Mouse (Mus musculus): ENCODE measurements around the gene BC034090.
"Not testable (repeated sequence)": the region's sequence is repeated elsewhere in the genome, so short reads cannot be mapped to it uniquely, and the experiment has no call there.

The BC034090 gene

DNA sequence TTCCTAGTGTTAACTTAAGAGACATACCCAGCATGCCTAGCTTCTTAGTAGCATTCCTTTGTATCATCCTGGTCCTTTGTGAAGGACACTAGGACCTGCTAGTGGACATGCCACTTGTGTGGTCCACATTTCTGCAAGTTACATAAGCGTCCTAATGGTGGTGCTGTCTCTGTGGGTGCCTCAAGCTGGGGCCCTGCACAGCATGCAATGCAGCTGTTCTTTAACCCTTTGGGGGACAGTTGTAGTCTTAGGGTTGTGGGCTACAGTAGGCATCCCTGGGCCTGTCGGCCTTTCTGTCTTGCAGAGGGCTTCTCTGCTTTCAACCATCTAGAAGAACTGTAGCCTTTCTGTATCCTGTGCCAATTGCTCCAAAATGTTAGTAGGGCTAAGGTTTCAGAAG lies 43.3 kb downstream of the BC034090 start:
- no peak for DNase-seq (ENCODE audit: extremely low read depth, insufficient read length, low spot score)

DNA sequence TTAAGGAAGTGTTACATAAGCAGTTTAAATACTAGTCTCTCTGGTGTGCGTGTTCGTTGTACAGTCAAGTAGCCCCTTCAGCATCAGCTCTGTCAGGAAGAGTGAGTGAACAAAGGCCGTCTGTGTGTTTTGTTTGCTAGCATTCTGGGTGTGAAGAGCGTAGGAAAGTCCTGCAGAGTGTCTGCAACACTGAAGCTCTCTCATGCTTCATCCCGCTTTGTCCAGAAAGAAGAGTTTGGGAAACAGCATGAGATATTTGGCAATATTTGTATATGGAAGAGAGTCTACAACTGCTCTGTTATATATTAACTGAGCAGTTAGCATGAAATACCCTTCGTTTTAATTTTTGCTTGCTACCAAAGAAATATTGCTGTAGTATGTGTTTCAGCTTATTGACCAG lies 44.7 kb downstream of the BC034090 start:
- no peak for DNase-seq (ENCODE audit: extremely low read depth, insufficient read length, low spot score)

DNA sequence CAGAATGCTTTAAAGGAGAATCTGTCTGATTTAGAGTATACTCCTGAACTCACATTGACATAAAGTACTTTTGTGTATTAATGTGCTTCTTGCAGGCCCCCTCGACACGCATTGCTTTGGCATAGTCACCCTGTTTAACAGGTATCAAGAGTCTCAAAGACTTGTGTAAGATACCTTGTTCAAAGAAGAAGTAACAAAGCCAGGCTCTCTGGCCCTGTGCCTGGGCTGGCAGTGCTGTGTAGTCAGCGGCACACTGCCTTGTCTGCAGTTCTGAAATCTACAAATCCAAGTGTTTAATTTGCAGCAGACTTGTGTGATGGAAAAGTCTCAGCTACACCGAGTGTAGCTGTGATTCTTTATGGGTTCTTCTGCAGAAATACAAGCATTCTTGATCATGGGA lies 47.6 kb downstream of the BC034090 start:
- no peak for DNase-seq (ENCODE audit: extremely low read depth, insufficient read length, low spot score)

DNA sequence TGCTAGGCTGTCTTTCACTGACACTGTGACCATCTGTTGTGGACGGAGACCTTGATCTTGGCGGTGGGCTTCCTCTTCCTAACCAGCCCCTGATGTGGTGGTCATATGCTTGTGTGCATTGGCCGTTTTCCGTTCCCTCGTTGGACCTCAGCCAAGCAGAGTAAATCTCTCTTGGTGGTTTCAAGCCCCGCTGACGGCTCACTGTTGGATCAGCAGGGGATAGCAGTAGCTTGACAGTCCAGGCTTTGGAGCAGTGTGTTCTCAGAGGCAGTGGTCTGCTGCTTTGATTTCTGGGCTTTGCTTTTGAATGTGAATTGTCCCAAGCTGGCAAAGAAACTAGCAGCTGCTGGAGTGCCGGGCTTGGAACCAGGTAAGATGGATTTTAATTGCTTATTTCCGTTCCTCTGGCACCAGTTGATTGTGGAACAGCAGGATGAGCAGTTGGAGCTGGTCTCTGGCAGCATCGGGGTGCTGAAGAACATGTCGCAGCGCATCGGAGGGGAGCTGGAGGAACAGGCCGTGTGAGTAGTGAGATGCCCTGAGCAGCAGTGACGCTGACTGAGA lies 51.4 kb downstream of the BC034090 start:
- no peak for DNase-seq (ENCODE audit: extremely low read depth, insufficient read length, low spot score)

DNA sequence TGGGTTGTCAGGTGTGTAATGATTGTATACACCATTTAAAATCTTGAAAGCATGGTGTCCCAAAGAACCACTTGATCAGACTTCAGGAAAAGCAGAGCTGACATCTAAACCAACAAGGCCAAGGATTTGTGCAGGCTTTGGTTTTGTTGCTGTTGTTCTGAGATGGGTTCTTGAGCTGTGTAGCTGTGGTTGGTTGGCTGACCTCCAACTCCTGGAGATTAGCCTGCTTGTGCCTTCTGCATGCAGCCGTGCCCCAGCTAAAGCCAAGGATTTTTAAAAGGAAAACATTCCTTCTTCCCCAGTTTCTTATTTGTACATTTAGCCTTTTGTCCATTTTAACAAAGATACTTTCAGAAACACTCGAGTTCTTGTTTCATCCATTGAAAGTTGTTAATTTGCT lies 52.6 kb downstream of the BC034090 start:
- DNase-seq (ENCODE audit: extremely low read depth, insufficient read length, low spot score): no peak

DNA sequence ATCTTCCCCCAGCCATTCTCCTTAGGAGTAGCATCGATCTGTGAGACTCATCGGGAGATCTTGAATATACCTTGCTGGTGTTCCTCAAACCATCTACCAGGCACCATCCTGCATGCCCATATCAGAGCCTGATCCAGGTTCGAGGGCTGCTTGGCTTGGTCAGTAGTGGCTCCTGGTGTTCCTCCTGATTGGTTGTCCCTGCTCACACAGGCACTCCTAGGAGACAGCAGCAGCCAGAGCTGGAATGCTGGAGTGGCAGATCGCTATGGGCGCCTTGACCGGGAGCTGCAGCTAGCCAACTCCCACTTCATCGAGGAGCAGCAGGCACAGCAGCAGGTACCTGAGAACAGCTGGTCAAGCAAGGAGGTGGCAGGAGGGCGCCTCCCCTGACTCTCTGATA lies 53.0 kb downstream of the BC034090 start:
- no peak for DNase-seq (ENCODE audit: extremely low read depth, insufficient read length, low spot score)

DNA sequence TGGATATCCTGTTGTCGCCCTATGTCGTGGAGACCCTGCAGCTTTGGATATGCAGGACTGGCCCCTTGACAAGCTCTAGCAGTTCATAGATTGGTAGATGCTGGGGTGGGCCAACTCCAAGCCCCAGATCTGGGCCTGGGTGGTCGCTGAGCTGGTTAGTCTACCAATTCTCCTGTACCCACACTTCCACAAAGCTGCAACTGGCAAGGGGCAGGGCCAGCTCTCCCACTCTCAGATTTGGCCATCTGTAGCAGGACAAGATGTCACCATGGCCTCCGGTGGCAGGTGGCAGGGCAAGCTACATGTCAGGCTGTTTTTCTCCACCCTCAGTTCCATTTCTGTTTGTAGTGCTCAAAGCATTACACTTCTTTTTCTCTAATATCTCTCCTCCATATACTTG lies 55.6 kb downstream of the BC034090 start:
- DNase-seq (ENCODE audit: extremely low read depth, insufficient read length, low spot score): no peak

DNA sequence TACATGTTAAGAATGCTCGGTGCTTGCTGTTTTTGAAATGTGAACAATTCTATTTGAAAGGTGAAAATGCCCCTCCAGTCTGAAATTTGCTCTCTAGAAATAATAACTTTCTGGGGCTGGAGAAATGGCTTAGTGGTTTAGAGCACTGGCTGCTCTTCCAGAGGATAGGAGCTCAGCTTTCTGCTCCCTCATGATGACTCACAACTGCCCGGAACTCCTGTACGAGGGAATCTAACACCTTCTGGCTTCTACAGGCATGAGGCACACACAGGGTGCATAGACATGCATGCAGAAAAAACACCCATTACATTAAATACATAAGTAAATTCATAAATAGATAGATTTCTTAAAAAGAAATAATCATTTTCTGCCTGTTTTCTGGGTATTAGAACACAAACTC lies 60.1 kb downstream of the BC034090 start:
- DNase-seq (ENCODE audit: extremely low read depth, insufficient read length, low spot score): no peak

DNA sequence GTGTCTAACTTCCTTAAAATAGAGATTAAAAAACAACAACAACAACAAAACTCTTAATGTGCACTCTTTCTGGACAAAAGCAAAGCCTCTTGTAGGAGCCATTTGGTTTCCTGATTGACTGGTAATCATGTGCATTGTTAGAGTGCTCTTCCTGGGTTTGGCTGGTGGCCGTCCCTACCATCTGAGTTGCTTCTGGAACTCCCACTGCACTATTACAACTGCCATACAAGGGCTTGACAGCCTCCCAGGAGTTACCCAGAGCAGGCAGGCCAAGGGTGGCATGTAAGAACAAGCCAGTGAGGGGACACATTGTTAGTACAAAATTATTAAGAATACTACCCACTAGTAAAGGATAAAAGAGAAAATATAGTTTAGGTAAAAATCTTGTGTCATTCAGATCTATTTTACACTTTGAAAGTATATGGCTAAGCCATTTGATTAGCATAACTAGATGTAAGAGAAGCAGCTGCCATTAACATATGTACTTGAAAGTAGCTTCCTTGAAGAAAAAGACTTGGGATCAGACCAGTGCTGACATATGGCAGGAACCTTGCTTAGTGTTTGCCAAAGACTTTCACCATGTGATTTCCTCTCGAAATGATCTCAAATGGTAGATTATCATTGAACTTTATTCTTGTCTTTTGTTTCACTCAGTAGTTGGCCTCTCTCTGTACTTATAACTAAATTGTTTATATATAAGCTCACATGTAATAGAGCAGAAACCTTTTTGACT lies 65.9 kb downstream of the BC034090 start:
- DNase-seq (ENCODE audit: extremely low read depth, insufficient read length, low spot score): no peak

DNA sequence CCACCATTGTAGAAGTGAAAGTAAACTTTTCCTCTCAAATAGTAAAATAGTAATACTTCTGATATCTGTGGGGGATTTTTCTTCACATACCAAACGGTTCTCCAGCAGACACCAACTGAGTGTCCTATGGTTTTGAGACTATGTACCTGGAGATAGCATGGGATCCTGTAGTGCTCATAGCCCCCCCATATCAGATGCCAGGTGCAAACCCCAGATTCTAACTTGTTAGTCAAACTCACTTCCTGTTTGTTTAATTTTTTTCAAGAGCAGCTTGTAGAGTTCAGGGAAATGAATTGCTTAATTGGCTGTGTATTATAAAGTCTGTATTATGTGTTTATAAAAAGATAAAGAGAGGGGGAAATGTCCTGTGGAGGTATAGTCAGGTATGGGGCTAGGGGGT lies 69.8 kb downstream of the BC034090 start:
- no peak for DNase-seq (ENCODE audit: extremely low read depth, insufficient read length, low spot score)

DNA sequence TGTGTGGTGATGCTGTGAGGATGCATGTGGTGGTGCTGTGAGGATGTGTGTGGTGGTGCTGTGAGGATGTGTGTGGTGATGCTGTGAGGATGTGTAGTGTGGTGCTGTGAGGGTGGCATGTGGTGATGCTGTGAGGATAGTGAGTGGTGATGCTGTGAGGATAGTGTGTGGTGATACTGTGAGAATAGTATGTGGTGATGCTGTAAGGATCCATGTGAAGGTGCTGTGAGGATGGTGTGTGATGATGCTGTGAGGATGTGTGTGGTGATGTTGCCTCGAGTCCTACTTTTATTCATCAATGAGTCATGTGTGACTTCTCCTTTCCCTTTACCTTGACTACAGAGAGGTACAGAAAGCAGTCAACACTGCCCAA lies 70.6 kb downstream of the BC034090 start:
- DNase-seq (ENCODE audit: extremely low read depth, insufficient read length, low spot score): not testable (repeated sequence)

DNA sequence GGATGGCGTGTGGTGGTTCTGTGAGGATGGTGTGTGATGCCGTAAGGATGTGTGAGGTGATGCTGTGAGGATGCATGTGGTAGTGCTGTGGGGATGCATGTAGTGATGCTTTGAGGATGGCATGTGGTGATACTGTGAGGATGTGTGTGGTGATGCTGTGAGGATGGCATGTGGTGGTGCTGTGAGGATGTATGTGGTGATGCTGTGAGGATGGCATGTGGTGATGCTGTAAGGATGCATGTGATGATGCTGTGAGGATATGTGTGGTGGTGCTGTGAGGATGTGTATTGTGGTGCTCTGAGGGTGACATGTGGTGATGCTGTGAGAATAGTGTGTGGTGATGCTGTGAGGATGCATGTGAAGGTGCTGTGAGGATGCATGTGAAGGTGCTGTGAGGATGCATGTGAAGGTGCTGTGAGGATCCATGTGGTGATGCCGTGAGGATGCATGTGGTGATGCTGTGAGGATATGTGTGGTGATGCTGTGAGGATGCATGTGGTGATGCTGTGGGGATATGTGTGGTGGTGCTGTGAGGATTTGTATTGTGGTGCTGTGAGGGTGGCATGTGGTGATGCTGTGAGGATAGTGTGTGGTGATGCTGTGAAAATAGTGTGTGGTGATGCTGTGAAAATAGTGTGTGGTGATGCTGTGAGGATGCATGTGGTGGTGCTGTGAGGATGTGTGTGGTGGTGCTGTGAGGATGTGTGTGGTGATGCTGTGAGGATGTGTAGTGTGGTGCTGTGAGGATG lies 71.2 kb downstream of the BC034090 start:
- DNase-seq (ENCODE audit: extremely low read depth, insufficient read length, low spot score): no peak

DNA sequence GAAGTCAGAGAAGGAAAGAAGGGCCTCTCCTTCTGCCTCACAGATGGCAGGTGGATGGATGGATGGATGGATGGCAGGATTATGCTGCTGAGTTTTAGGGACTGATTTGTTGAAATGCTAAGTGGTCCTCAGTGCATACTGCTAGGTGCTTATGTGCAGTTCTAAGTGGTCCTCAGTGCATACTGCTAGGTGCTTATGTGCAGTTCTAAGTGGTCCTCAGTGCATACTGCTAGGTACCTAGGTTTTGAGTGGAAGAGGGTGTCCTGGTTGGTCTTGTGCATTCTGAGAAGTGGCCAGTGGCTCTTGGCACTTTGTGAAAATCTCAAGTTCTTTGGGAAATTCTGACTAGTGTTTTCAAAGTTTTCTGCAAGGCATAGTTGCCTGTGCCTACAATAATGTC lies 74.3 kb downstream of the BC034090 start:
- DNase-seq (ENCODE audit: extremely low read depth, insufficient read length, low spot score): no peak

DNA sequence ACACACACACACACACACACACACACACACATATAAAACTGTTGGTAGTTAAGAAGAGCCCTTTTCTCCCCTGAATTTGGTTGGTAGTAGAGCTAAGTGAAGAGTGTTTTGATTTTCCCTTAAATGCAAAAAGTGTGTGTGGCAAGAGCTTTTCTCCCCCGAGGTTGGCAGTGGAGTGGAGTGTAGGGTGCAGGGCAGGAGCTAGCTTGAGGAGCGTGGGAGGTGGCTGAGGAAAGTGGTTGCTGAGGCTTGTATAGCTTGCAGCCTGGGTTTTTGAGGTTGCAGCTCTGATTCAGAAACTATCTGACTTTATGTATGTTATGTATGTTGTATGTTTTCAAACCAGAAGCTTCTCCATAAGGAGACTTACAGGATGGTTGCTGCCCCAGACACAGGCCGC lies 76.8 kb downstream of the BC034090 start:
- DNase-seq (ENCODE audit: extremely low read depth, insufficient read length, low spot score): no peak
